Mouse (Mus musculus) heart, adult 10 weeks (tissue): ENCODE data around the gene Rpsa. TPM values are rescaled to one million over a fixed set of nuclear protein-coding genes. Genes with fewer than 3 reads are reported as not detected.

Experiments
- polyA plus RNA-seq: library from polyadenylated mRNA; stranded (reverse); fragments of 350-450 nt; fragmentation: Illumina TruSeq; extraction: RNeasy Lipid Tissue Mini Kit (QIAGEN cat#74804); gene quantifications from one replicate; pipeline ENCODE4 v1.2.3, GENCODE M21; 2014; ENCODE audit warnings: low read depth, low replicate concordance

Gene Rpsa
- polyA plus RNA-seq: 861 TPM

GRCm38 (mm10) chr9:120127538-120128251 lies at the start of gene Rpsa:
Gene Rpsa (plus strand): TSS chr9:120127689.

DNA sequence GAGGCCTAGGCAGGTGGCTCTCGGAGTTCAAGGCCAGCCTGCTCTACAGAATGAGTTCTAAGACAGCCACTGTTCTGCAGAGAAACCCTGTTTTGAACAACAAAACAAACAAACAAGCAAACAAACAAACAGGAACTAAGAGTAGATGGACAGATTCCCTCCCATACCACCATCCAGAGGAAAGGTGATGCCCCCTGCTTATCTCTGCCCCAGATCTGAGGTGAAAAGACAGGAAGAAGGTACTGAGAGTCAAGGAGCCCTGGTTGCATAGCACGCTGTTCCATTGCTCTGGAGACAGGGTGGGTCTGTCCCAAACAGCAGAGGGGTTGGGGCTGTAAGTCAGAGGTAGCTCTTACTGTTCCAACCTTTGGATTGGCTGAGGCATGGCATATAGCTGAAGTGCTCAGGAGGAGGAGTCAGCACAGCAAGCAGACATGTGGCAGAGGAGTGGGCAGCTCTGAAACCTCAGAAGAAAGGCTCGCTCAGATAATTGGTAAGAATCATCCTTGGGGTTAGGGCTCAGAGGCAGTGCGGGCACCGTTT lies 35.7 kb upstream of the Rpsa start, which contains the start of gene Ccr8:
Gene Ccr8, plus strand, starts transcription at position 419 of the 543 bp plus-strand sequence.

DNA sequence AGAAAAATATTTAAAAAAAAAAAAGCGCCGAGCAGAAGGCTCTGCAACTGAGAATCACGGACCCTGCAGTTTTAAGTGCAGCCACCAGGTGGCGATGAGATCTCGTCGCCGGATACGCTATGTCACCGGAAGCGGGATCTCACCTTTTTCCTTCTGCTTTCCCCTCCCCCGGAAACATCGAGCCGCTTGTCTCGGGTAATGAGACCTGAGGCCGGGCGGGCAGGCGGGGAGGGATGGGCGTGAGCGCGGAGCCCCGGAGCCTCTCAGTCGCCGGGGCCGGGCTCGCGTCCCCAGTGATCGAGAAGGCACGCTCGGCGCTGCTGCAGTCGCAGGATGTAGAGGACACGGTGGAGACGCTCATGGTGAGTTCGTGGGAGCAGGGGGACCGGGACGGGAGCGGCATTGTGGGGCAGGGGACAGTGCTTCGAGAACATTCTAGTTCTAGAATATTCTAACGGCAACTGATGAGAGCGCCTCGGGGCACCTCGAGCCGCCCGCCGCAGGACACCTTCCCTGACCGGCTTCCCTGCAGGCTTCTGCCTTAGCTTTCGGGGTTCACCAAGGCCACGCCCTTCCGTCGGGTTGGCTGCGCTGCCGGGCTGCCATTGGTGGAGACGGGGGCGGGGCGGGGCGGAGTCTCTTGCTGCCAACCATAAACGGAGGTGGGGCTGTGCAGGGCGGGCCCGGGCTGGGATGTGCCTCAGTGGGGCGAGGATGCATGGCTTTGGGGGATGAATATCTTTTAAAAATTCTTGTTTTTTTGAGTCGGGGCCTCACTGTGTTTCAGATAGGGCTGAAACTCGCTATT lies 17.1 kb upstream of the Rpsa start, which contains the start of gene Slc25a38:
Gene Slc25a38, plus strand, starts transcription at position 164 of the 808 bp plus-strand sequence.

DNA sequence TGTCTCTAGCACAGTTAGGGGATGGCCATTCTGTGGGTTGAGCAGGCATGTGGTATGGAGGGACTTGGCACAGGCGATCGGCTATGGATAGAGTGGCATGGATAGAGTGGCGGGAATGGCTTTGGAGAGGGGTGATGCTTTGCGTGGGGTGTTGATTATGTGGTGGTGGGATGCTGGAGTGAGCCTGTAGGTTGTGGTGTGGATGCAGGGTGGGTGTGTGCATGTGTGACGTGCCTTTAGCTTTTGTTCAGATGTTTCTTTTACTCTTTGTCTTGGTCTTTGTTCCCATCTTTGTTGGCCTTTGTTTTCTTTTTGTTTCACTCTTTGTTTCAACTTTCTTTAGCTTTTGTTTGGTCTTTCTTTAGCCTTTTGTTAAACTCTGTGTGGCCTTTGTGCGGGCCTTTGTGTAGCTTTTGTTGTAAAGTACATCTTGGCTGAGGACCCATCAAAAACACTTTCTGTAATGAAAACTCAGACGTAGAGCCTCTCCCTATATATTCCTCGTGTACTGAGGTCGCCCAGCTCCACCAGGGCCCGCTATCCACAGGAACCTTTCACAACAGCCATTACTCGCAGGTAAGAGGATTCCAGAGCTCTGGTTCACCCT lies 21.8 kb downstream of the Rpsa start, which contains the start of gene Mobp:
Gene Mobp, plus strand, starts transcription at position 486 of the 607 bp plus-strand sequence.

Other genes with a start within 250 kb of the Rpsa start
- 29.5 TPM for gene Wdr48, start 232.8 kb upstream of the Rpsa start, polyA plus RNA-seq
- 16.2 TPM for gene Gorasp1, start 190.1 kb upstream of the Rpsa start, polyA plus RNA-seq
- gene Ttc21a, start 190.1 kb upstream of the Rpsa start, polyA plus RNA-seq: not detected
- 13.3 TPM for gene Csrnp1, start 143.0 kb upstream of the Rpsa start, polyA plus RNA-seq
- 105 TPM for gene Xirp1, start 104.1 kb upstream of the Rpsa start, polyA plus RNA-seq
- 2.2 TPM for gene Cx3cr1, start 57.8 kb upstream of the Rpsa start, polyA plus RNA-seq
- not detected for gene Ccr8, start 35.6 kb upstream of the Rpsa start, polyA plus RNA-seq
- gene Slc25a38, start 17.3 kb upstream of the Rpsa start, polyA plus RNA-seq: 27.5 TPM
- not detected for gene Mobp, start 22.0 kb downstream of the Rpsa start, polyA plus RNA-seq
- gene Myrip, start 173.8 kb downstream of the Rpsa start, polyA plus RNA-seq: 2.5 TPM